Mouse (Mus musculus) neutrophil, adult 65 days (primary cell): Measurements from ENCODE around the gene Gpr22. TPM values are rescaled to one million over a fixed set of nuclear protein-coding genes. Genes with fewer than 3 reads are reported as not detected.

Experiments
- total RNA-seq: library from RNA; stranded (reverse); gene quantifications from 2 replicates; pipeline ENCODE4 v1.2.4, GENCODE M21; 2023

The Gpr22 gene
- not detected in 2 replicates for total RNA-seq

GRCm38 (mm10) chr12:31713600-31713999 lies at the start of gene Gpr22:
Gene Gpr22, minus strand, starts transcription at chr12:31713947.

Other genes with a start within 250 kb of the Gpr22 start
- gene Cbll1, start 214.3 kb downstream of the Gpr22 start, total RNA-seq, result 26.4 and 28.9 TPM in 2 replicates
- gene Slc26a4, start 154.0 kb downstream of the Gpr22 start, total RNA-seq, result not detected in 2 replicates
- 7.9 and 10.1 TPM in 2 replicates for gene Bcap29, start 79.3 kb downstream of the Gpr22 start, total RNA-seq
- gene Dus4l, start 59.1 kb downstream of the Gpr22 start, total RNA-seq, result 0.73 and 1.4 TPM in 2 replicates
- 23.2 and 24.2 TPM in 2 replicates for gene Cog5, start 59.1 kb downstream of the Gpr22 start, total RNA-seq
- 106 and 116 TPM in 2 replicates for gene Hbp1, start 236.6 kb upstream of the Gpr22 start, total RNA-seq